Mouse (Mus musculus) left cerebral cortex, adult 8-10 months (tissue): ENCODE results near the gene Ell. TPM values are rescaled to one million over a fixed set of nuclear protein-coding genes. Genes with fewer than 3 reads are reported as not detected.
"Not testable (repeated sequence)": the region's sequence is repeated elsewhere in the genome, so short reads cannot be mapped to it uniquely, and the experiment has no call there.

ENCODE experiments used
- DNase-seq, 2 experiments: peaks; one replicate each; pipeline ENCODE4 v3.0.0; 2022; ENCODE audit warnings: low spot score in 2 of 2
- total RNA-seq, 4 experiments: library from RNA; stranded (reverse); gene quantifications; 2 replicates each; pipeline ENCODE4 v1.2.4; 2022

Gene Ell
- total RNA-seq, 4 experiments from 2014 or later = 17.6 to 25.3 (median 19.2) TPM

- DNase-seq = peak; percentile 87 to 91
These were observed 32.8 kb upstream of the Ell start, which contains the start of gene Rex1bd for GRCm38 (mm10) chr8:70506328-70507026. Gene Rex1bd, minus strand, starts transcription at chr8:70506752.

GRCm38 (mm10) chr8:70507027-70507393, 32.2 kb upstream of the Ell start:
- DNase-seq = no peak

GRCm38 (mm10) chr8:70509281-70509952, 29.8 kb upstream of the Ell start:
- no peak for DNase-seq

- peak; percentile 93 to 96 for DNase-seq
These were observed 28.9 kb upstream of the Ell start, which contains the start of gene Uba52 for GRCm38 (mm10) chr8:70510228-70510915. Gene Uba52, minus strand, starts transcription at chr8:70510801.

GRCm38 (mm10) chr8:70511174-70511573, 28.1 kb upstream of the Ell start:
- DNase-seq = not testable (repeated sequence)

- no peak for DNase-seq
These were observed 27.5 kb upstream of the Ell start for GRCm38 (mm10) chr8:70511770-70512169.

- no peak for DNase-seq
These were observed 26.9 kb upstream of the Ell start for GRCm38 (mm10) chr8:70512253-70512903.

- DNase-seq = no peak
These were observed 25.8 kb upstream of the Ell start for GRCm38 (mm10) chr8:70513441-70513840.

GRCm38 (mm10) chr8:70517940-70518643, 21.2 kb upstream of the Ell start:
- DNase-seq = no peak

GRCm38 (mm10) chr8:70519043-70519442, 20.2 kb upstream of the Ell start:
- DNase-seq = no peak

- no peak for DNase-seq
These were observed 19.7 kb upstream of the Ell start for GRCm38 (mm10) chr8:70519606-70520005.

- peak; percentile 90 to 96 for DNase-seq
These were observed 16.5 kb upstream of the Ell start for GRCm38 (mm10) chr8:70522592-70523403.

- DNase-seq = no peak
These were observed 12.1 kb upstream of the Ell start for GRCm38 (mm10) chr8:70527111-70527511.

GRCm38 (mm10) chr8:70527512-70528181, 11.6 kb upstream of the Ell start, which contains the start of the genes Fkbp8 and Kxd1:
Gene Fkbp8, plus strand, starts transcription at chr8:70527724.
Gene Kxd1, minus strand, starts transcription at chr8:70527956.
- DNase-seq = peak; percentile 97 to 99

GRCm38 (mm10) chr8:70528182-70528797, 11.0 kb upstream of the Ell start:
- no peak for DNase-seq

- DNase-seq = no peak
These were observed 10.0 kb upstream of the Ell start for GRCm38 (mm10) chr8:70529299-70529698.

GRCm38 (mm10) chr8:70529741-70530161, 9.5 kb upstream of the Ell start:
- DNase-seq = no peak

GRCm38 (mm10) chr8:70530314-70530713, 8.9 kb upstream of the Ell start:
- DNase-seq = no peak

GRCm38 (mm10) chr8:70534281-70534680, 5.0 kb upstream of the Ell start:
- DNase-seq = peak in 1 of 2 experiments; percentile 56
